Mouse (Mus musculus): ENCODE measurements at regions not wholly inside any gene's neighbourhood (a gene's known extent, or its start where the extent isn't known, plus 50 kb on each side); places are given as distances from the start of the nearest gene placed in this dataset.

DNA sequence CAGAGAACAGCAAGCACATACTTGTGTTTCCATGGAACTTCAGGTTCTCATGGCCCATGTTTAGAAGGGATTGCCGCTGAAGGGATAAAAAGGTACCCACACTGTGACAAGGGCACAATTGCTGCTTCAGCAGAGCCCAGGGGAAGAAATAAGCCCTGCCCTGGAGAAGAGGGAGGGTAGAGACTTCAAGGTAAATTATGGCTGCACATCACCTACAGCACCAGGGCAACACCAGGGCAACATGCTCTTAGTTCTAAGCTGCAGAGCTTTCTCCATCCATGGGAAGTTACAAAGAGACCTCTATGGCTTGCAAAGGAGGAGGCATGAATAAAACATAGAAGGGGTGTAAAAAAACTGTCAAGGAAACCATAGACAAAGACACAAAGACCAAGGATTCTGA lies 1273.8 kb downstream of the Defb40 start:
- TF ChIP-seq CTCF (IDR thresholded peaks at IDR 0.05; ENCODE audit: borderline replicate concordance, insufficient read depth, low read length) (no peak), POLR2A (IDR thresholded peaks at IDR 0.05; ENCODE audit: low read depth, low read length) (no peak)
